Mouse (Mus musculus): ENCODE measurements at regions not wholly inside any gene's neighbourhood (a gene's known extent, or its start where the extent isn't known, plus 50 kb on each side); places are given as distances from the start of the nearest gene placed in this dataset.
A peak's percentile ranks its signal among the peaks of the same experiment; 100 is the strongest.

GRCm38 (mm10) chrX:132452986-132453385 lies 1235.8 kb downstream of the Pcdh19 start:
- DNase-seq (ENCODE audit: low read depth, low spot score), result peak; percentile 1

All from R1 (cell line).